Mouse (Mus musculus) layer of hippocampus, adult 9-10 months (tissue): Measurements from ENCODE around the gene Mbtps2.

Experiments
- DNase-seq: peaks from one replicate; pipeline ENCODE4 v3.0.0; 2022; ENCODE audit warnings: low spot score

Mbtps2 gene

DNA sequence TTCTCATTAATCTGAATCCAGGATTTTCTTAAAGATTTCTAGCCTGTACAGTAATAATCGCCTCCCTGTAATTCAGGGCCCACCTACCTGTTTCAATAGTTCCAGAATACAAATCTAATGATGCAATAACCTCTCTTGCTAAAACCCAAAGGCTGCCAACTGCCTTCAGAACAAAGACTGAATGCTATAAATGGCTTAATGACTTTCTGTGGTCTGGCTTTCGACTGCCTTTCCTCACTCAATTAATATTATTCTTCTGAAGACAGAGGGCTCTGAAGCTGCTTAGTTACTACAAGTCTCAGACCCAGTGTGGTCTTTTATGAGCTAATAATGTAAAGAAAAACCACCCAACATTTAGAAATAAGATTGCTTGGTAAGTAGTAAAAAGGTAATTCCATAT, 96.6 kb downstream of the Mbtps2 start:
- no peak for DNase-seq

DNA sequence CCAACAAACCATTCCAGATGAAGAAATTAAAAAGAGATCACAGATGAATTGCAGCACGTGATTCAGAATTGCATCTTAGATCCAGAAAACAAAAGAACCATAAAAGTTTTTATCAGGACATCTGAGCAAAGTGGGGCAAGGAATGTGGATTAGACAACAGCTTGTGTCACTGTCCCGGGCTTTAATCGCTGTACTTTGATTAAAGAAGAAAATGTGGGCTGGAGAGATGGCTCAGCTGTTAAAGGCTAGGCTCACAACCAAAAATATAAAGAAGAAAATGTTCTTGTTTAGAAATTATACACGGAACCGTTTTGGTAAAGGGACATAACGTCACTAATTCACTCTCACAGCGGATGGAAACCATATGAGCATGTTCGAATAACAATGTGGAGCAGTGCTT, 98.5 kb downstream of the Mbtps2 start:
- no peak for DNase-seq

DNA sequence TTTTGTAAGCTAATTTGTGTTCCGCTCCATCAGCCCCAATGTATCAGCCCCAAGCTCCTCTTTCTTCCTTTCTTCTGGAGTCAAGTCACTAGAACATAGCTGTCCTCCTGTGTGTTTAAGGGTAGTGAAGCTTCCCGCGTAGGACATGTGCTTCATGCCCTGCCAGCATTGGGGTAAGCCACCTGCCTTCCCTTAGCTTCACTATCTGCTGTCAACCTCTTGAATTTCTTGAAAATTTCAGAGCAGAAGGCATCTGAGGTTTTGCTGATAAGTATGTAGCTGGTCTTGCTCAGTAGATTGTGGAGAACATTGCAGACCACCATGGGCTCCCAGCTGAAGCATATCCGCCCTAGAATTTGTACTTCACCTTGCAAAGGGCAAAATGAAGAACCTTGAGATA, 105.4 kb downstream of the Mbtps2 start:
- DNase-seq, result no peak

DNA sequence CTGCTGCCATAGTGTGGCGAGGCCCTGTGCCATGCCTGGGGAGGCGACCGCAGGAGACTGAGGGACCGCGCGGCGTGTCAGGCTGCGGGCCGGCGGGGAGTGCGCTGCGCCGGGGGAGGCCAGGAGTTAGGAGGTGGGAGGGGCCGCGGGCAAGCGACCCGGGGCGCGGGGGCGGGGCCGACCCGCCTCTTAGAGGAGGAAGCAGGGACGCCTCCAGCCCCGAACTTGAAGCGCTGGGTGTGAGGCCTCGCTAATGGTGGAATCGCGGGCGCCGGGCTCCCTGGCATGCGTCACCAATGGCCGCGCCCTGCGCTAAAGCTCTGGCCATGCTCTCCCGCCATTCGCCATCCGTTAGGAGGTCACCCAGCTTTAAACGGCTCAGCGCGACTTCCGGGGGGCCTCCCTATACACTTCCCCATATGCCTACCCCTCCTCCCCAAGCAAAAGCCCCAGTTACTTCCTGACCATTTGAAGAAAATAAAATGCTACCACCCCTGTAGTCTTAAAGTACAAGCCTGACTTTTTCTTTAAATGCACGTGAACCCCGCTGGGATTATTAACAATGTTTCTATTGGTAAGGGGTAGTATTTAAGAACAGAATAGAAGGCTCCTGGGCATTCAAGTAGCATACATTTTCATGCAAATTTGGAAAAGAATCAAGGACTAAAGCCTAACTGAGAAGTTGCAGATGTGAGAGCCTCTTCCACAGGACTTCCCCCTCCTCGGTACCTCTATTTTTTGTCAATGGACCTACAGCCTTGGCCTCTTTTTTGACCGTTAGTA, 106.4 kb downstream of the Mbtps2 start, which contains the start of gene Sms:
TSS of gene Sms (minus strand) at position 344 of the 783 bp plus-strand sequence.
- DNase-seq, result no peak

DNA sequence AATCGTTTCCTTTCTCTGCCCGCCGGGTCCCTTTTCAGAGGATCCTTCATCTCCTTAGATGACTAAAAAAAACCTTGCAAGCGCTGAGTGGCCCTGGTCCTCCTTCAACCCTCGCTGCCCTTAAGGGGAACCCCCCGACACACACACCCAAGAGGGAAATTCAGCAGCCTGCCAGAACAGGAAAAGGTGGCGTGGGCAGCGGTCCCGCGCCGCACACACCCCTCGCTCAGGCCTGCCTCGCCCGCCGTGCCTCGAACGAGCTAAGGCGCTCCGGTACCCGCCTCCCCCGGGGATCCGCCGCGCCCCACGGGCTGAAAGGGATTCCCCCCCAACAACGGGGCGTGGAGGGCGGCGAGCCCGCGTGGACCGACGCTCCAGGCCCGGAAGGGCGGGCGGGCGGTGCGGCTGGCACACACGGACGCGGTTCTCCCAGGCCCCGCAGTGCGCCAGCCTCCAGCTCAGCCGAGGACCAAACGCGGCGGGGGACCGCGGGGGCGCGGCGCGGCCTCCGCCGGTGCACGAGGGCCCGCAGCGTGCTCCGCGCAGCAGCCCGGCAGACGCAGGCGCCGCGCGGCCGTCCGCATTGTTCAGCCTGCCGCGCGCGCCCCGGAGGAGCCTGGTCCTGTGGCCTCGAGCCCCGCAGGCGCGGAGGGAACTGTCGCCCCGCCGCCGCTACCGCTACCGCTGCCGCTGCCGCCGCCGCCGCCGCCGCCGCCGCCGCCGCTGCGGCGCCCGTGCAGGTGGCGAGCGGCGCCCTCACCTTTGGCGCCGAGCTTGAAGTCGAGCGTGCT, 107.2 kb downstream of the Mbtps2 start:
- DNase-seq, result no peak

DNA sequence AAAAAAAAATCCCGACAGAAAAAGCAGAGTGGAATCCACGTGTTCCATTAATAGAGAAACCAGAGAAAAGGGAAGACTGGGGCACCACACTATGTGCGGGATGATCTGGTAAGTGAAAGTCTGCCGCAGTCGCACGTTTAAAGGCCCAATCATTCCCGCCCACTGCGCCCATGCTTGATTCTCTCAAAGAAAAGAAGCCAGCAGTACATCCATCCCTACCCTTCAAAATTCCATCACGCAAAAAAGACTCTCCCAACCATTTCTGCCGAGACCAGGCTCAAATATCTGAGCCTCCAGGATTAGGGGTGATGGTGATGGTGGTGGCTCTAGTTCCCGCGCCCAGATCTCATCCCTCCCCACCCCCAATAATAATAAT, 107.8 kb downstream of the Mbtps2 start:
- DNase-seq, result no peak

DNA sequence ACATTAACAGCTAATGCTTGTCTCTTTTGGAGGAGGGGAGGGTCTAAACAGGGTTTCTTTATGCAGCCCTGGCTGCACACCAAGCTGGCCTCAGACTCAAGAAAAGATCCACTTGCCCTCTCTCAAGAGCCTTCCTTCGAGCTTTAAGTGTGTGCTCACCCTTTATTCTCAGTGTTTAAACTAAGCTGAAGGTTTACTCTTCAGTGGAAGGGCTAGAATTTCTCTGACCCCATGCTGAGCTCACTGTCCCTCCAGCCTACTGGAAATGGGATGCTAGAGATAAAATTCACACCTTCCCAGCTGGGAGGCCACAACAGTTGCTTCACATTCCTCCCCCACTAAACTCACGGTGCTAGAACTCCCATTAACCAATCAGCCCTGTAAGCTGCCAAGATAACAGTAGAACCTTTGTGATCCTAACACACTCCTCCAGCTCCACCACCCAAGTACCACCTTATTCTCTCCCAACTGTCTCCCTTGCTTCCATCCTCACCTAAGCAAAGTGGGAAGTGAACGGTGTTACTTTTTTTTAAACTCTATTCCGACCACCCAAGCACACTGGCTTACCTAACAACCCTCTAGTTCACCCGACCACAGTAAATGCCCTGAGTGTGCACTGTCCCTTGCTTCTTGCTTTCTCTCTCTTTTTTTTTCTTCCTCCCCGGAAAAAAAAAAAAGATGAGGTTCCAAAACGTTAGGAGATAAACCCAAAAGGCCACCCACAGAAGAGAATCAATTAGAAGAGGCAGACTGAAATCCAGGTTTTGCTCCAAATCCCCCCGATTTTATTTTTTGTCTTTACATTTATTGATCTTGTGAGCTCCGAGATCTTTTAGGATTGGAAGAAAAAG, 108.4 kb downstream of the Mbtps2 start:
- DNase-seq, result no peak

DNA sequence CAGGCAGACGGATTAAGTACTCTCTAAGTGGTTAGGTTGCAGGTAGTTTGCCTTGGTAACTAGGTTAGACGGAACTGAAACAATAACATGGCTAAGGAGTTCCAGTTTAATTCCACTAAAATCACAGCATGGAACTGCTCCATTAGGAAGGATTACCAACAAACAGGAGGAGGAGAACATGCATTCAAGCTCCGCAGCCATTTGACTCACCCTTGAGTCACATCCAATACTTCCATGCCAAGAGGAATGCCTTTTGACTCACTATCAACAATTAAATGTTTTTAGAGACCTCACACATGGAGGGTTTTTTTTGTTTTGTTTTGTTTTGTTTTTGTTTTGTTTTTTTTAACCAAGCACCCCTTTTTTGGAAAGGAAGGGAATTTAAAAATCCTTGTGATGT, 109.7 kb downstream of the Mbtps2 start:
- DNase-seq, result no peak

DNA sequence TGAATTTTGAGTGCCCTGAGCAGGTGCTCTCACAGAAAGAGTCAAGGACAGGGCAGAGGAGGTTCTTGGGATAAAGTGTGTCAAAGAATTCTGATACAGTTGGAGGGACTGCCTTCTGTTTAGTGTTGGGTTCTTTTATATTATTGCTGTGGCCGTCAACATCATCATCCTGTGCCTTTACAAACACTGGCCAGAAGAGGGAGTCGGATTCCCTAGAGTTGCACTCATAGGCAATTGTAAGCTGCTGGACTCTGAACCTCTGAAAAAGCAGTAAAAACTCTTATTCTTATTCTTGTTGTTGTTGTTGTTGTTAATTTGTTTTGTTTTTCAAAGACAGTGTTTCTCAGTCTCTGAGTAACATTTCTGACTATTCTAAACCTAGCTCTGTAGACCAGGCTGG, 111.8 kb downstream of the Mbtps2 start:
- no peak for DNase-seq
